Mouse (Mus musculus): ENCODE results near the gene Ntpcr.

DNA sequence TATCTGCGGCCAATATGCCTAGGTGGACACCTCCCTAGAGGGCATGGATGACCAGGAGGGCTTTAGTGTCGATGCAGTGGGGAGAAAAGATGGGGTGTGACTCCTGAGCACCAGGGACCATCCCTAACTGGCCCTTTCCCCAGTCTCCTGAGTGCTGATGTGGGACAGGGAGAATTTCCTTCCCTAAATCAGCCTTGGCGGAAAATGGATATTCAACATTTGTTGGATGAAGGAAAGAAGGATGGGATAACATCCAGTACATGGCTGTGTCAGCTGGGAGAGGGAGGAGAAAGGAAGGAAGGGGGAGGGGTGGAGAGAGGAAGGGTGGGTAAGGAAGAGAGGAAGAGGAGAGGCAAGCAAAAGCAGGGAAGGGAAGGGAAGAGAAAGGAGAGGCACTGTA lies 38.8 kb upstream of the Ntpcr start:
- TF ChIP-seq CTCF (IDR thresholded peaks at IDR 0.05; ENCODE audit: control insufficient read depth, insufficient read depth, low read length): no peak
- TF ChIP-seq POLR2A (IDR thresholded peaks at IDR 0.05; ENCODE audit: borderline replicate concordance, control insufficient read depth, low read depth, low read length): no peak
